Mouse (Mus musculus): Measurements from ENCODE around the gene Foxn2. TPM values are rescaled to one million over a fixed set of nuclear protein-coding genes. Genes with fewer than 3 reads are reported as not detected.
"Not testable (repeated sequence)": the region's sequence is repeated elsewhere in the genome, so short reads cannot be mapped to it uniquely, and the experiment has no call there.

Foxn2 gene
- total RNA-seq, 2 experiments from 2014 or later: 13.6 to 13.9 TPM

- no peak for DNase-seq
These were observed 2.1 kb downstream of the Foxn2 start for GRCm38 (mm10) chr17:88442661-88443060.

- DNase-seq: no peak
These were observed 2.7 kb downstream of the Foxn2 start for GRCm38 (mm10) chr17:88443186-88443585.

GRCm38 (mm10) chr17:88458079-88458478 lies 17.6 kb downstream of the Foxn2 start:
- DNase-seq: no peak

GRCm38 (mm10) chr17:88459516-88459915 lies 19.0 kb downstream of the Foxn2 start:
- no peak for DNase-seq

GRCm38 (mm10) chr17:88459916-88460901 lies 19.7 kb downstream of the Foxn2 start:
- no peak for DNase-seq

- peak; percentile 27 for DNase-seq
These were observed 22.1 kb downstream of the Foxn2 start for GRCm38 (mm10) chr17:88462658-88463057.

GRCm38 (mm10) chr17:88466591-88466990 lies 26.1 kb downstream of the Foxn2 start:
- DNase-seq: no peak

GRCm38 (mm10) chr17:88467696-88468095 lies 27.2 kb downstream of the Foxn2 start:
- no peak for DNase-seq

- not testable (repeated sequence) for DNase-seq
These were observed 28.3 kb downstream of the Foxn2 start for GRCm38 (mm10) chr17:88468655-88469398.

- DNase-seq: no peak
These were observed 33.3 kb downstream of the Foxn2 start for GRCm38 (mm10) chr17:88473766-88474165.

- no peak for DNase-seq
These were observed 36.7 kb downstream of the Foxn2 start for GRCm38 (mm10) chr17:88477165-88477564.

GRCm38 (mm10) chr17:88477699-88478098 lies 37.2 kb downstream of the Foxn2 start:
- DNase-seq: no peak

- no peak for DNase-seq
These were observed 38.5 kb downstream of the Foxn2 start for GRCm38 (mm10) chr17:88479040-88479439.

- DNase-seq: no peak
These were observed 39.9 kb downstream of the Foxn2 start for GRCm38 (mm10) chr17:88480369-88480768.

GRCm38 (mm10) chr17:88481062-88481461 lies 40.6 kb downstream of the Foxn2 start:
- DNase-seq: no peak

- DNase-seq: no peak
These were observed 41.1 kb downstream of the Foxn2 start for GRCm38 (mm10) chr17:88481587-88481986.

GRCm38 (mm10) chr17:88484539-88484938 lies 44.0 kb downstream of the Foxn2 start:
- no peak for DNase-seq

- DNase-seq: no peak
These were observed 44.4 kb downstream of the Foxn2 start for GRCm38 (mm10) chr17:88484951-88485350.

- no peak for DNase-seq
These were observed 50.0 kb downstream of the Foxn2 start for GRCm38 (mm10) chr17:88490546-88490945.

- DNase-seq: no peak
These were observed 51.0 kb downstream of the Foxn2 start for GRCm38 (mm10) chr17:88491366-88492106.

- DNase-seq: no peak
These were observed 51.6 kb downstream of the Foxn2 start for GRCm38 (mm10) chr17:88492107-88492460.

GRCm38 (mm10) chr17:88493551-88493950 lies 53.0 kb downstream of the Foxn2 start:
- DNase-seq: no peak
